Mouse (Mus musculus): Measurements from ENCODE around the gene Tmem238. TPM values are rescaled to one million over a fixed set of nuclear protein-coding genes. Genes with fewer than 3 reads are reported as not detected.

The Tmem238 gene
- polyA plus RNA-seq, 1 experiment from 2014 or later: 6.2 TPM

DNA sequence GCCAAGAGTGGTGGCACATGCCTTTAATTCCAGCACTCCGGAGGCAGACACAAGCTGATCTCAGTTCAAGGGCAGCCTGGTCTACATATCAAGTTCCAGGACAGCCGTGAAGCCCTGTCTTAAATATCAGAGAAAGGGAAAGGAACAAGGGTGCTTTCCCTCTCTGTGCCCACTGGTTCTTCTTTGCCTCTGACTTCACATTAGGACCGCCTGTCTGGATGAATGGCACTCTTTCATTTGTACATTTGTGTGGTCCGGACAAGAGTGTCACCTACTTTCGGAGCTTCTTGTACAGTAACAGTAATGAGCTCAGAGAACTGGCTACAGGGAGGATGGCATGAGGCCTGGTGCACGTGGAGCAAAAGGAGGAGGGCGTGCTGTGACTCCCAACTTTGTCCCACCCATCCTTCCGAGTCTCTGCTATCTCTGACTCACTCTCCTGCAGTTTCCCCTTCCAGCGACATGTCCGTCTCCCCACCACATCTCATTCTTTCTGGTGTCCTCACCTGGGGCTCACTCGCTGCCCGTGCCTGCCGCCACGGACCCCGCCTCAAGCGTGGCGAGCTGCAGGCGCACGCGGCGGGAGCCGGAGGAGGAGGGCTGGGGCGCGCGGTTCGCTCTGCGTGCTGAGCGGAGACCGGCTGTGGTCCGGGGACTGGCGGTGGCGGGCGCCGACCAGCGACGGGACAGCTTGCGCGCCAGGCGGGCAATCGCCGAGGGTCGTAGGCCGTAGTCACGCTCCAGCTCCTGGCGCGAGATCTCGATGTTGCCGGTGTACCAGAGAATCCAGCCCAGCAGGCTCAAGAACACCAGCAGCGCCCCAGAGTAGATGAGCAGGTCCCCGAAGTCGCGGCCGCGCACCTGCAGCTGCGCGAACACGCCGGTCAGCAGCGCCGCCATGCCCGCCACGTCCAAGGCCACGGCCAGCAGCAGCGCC lies 689 bp downstream of the Tmem238 start:
- Histone ChIP-seq H3K27ac (0 out of 2 replicates have a peak overlapping the region, but pooled peaks have one; percentile 57), H3K9me3 (no peaks in the 10 kb centered on the region), H3K27me3 (peaks cover 4% of the 10 kb centered on the region; the same call in 1 of the 2 replicates), H3K9ac (peak overlapping the region; percentile 74), H3K4me1 (peaks cover 6% of the 10 kb centered on the region), H3K4me3 (peak overlapping the region; percentile 52), H3K36me3 (peaks cover 2% of the 10 kb centered on the region), H3K4me2 (replicated peaks) (peak overlapping the region; percentile 92)
- ATAC-seq (ENCODE audit: insufficient number of reproducible peaks, insufficient read depth, low FRiP score, low TSS enrichment): 0 out of 2 replicates have a peak, but pooled peaks have one; percentile 48
- WGBS: 2% methylated on average over 62 of the region's 64 CpGs

DNA sequence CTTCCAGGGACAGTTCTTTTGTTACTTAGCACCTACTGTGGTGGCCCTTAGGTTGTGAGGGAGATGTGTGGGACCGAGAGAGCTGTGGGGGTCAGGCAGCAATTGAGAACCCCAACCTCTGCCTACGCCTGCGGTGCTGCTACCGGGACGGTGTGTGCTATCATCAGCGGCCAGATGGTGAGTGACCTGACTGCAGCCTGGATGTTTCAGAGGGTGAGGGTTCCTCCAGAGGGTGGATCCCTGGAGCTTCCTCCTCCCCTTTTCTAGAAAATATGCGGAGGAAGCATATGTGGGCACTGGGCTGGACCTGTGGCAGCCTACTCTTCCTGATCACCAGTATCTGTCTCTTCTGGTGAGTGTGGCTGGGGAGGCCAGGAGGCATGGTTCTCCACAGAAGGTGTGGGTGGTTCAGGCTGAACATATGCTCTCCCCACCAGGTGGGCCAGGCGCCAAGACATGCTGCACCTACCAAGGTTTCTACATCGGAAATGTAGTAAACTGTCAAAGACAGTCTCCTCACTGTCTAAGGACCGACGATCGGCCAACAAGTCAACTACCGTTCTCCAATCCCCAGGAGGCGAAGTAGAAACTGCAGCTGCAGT lies 5.7 kb downstream of the Tmem238 start:
- Histone ChIP-seq H3K27ac (no peak overlapping the region), H3K27me3 (peaks cover 10% of the 10 kb centered on the region), H3K4me1 (0 out of 2 replicates have a peak, but pooled peaks cover 5% of the 10 kb centered on the region), H3K9ac (no peak overlapping the region), H3K9me3 (no peaks in the 10 kb centered on the region), H3K4me2 (replicated peaks) (no peak overlapping the region), H3K36me3 (no peaks in the 10 kb centered on the region), H3K4me3 (no peak overlapping the region)
- 85% methylated on average over 14 of the region's 14 CpGs for WGBS
- ATAC-seq (ENCODE audit: insufficient number of reproducible peaks, insufficient read depth, low FRiP score, low TSS enrichment): no peak

DNA sequence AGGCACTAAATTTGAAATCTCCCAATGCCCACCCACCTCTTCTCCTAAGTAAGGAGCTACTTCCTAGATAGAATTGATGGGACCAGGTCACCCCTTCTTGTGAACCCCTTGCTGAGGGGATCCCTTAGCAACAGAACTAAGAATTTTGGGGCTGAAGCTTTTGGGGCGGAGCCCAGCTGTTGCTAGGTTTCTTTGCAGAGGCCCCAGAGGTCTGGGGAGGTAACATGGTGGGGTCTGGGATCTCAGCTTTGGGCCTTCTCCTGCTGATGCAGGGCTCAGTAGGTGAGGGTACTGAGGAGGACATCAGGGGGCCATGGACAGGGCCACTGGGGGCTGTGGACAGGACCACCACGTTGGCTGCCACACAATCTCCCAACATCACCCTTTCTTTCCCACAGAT lies 6.7 kb downstream of the Tmem238 start, which contains the start of the genes Il11 and Tmem190:
Gene Il11, minus strand, starts transcription at position 101 of the 400 bp plus-strand sequence.
Gene Tmem190, plus strand, starts transcription at position 179 of the 400 bp plus-strand sequence.
- Histone ChIP-seq H3K36me3 (no peaks in the 10 kb centered on the region), H3K4me1 (0 out of 2 replicates have a peak, but pooled peaks cover 5% of the 10 kb centered on the region), H3K4me2 (replicated peaks) (no peak within 1 kb of the TSS), H3K27ac (no peak within 1 kb of the TSS), H3K27me3 (peaks cover 20% of the 10 kb centered on the region), H3K9ac (no peak within 1 kb of the TSS), H3K4me3 (no peak within 1 kb of the TSS), H3K9me3 (no peaks in the 10 kb centered on the region)
- 78% methylated on average over 2 of the region's 2 CpGs for WGBS
- ATAC-seq (ENCODE audit: insufficient number of reproducible peaks, insufficient read depth, low FRiP score, low TSS enrichment): no peak

DNA sequence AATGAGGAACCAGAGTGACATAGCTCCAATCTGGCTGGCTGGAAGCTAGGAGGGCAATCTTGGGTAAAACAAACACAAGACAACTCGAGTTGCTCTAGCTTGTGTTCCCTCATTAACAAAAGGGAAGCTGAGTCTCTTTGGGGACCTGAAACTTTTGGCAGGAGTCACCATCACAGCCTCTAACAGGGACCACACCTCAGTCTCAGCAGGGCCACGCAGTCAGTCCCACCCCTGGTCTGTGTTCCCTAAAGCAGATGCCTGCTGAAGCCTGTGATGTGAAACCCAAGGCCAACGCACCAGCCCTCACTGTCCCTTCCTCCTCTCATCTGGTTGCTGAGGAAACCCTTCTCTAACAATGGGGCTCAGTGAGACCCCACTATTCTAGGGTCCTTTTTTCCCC lies 7.3 kb downstream of the Tmem238 start:
- no peak for ATAC-seq (ENCODE audit: insufficient number of reproducible peaks, insufficient read depth, low FRiP score, low TSS enrichment)

DNA sequence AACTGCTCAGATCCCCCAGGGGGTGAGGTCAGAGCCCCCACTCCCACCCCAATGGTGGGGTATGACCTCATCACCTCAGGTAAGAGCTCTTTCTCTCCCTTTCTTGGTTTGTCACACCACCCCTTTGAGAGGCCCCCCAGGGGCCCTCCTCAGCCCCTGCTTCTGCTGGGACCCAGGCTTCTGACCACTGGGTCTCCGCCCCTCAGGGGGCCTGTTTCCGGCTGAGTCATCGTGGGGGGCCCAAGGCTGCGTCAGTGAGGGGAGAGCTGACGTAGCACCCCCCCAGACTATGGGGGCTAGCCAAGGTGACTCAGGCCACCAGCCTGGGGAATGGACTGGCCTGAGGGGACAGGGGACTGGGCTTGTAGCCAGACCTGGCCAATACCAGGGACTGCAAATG lies 9.5 kb downstream of the Tmem238 start:
- H3K4me2 ChIP-seq (replicated peaks): no peak overlapping the region
- no peak overlapping the region for H3K27ac ChIP-seq
- H3K36me3 ChIP-seq: no peaks in the 10 kb centered on the region
- no peaks in the 10 kb centered on the region for H3K9me3 ChIP-seq
- no peak for ATAC-seq (ENCODE audit: insufficient number of reproducible peaks, insufficient read depth, low FRiP score, low TSS enrichment)
- no peak overlapping the region for H3K4me3 ChIP-seq
- H3K27me3 ChIP-seq: peaks cover 48% of the 10 kb centered on the region
- WGBS: 22% methylated on average over 5 of the region's 5 CpGs
- H3K4me1 ChIP-seq: peaks cover 14% of the 10 kb centered on the region; the same call in 1 of the 2 replicates
- no peak overlapping the region for H3K9ac ChIP-seq

More for the DNA sequence above, 7.3 kb downstream of the Tmem238 start:
- 44% methylated on average over 3 of the region's 3 CpGs for WGBS
- no peak overlapping the region for H3K4me2 ChIP-seq (replicated peaks)
- no peaks in the 10 kb centered on the region for H3K9me3 ChIP-seq
- no peak overlapping the region for H3K27ac ChIP-seq
- peaks cover 11% of the 10 kb centered on the region; the same call in 1 of the 2 replicates for H3K4me1 ChIP-seq
- peaks cover 26% of the 10 kb centered on the region for H3K27me3 ChIP-seq
- H3K4me3 ChIP-seq: no peak overlapping the region
- no peaks in the 10 kb centered on the region for H3K36me3 ChIP-seq
- no peak overlapping the region for H3K9ac ChIP-seq

DNA sequence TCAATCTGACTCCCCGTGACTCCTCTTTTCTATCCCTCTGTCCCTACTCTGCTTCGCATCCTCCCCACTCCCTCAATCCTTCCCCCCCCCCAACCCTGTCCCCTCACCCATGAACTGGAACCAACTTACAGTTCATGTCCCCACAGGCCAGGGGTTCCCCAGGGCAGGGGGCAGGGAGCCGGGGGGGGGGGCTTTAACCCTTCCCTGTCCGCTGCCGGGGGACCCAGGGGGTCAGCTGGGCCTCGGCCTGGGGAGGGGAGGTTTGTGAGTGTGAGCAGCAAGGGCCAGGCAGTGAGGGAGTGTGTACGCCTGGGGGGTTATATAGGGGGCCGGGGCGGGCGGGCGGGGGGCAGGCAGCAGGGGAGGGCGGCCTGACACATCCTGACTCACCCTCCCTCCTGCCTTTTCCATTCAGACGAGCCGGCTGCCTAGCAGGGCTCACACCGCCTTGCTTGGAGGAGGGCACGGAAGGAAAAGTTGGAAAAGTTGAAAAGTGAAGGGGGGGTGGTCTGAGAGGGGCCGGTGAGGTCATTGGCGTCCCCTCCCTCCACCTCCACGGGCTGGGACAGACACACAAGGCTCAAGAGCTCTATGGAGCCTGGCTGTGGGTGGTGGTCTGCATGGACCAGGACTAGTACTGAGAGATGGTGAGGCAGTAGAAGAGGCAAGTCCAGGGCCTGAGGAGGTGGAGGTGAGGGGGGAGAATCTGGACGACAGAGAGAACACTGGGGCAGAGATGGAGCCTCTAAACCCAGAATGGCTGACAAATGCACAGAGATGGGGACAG lies 11.4 kb downstream of the Tmem238 start:
- Histone ChIP-seq H3K9ac (peak overlapping the region; percentile 7; the same call in 1 of the 2 replicates), H3K4me3 (no peak overlapping the region), H3K27ac (no peak overlapping the region), H3K4me2 (replicated peaks) (peak overlapping the region; percentile 46; the same call in 1 of the 2 replicates), H3K4me1 (peaks cover 14% of the 10 kb centered on the region; the same call in 1 of the 2 replicates), H3K27me3 (peaks cover 49% of the 10 kb centered on the region), H3K9me3 (no peaks in the 10 kb centered on the region), H3K36me3 (no peaks in the 10 kb centered on the region)
- no peak for ATAC-seq (ENCODE audit: insufficient number of reproducible peaks, insufficient read depth, low FRiP score, low TSS enrichment)
- whole genome bisulfite sequencing: 4% methylated on average over 18 of the region's 20 CpGs

DNA sequence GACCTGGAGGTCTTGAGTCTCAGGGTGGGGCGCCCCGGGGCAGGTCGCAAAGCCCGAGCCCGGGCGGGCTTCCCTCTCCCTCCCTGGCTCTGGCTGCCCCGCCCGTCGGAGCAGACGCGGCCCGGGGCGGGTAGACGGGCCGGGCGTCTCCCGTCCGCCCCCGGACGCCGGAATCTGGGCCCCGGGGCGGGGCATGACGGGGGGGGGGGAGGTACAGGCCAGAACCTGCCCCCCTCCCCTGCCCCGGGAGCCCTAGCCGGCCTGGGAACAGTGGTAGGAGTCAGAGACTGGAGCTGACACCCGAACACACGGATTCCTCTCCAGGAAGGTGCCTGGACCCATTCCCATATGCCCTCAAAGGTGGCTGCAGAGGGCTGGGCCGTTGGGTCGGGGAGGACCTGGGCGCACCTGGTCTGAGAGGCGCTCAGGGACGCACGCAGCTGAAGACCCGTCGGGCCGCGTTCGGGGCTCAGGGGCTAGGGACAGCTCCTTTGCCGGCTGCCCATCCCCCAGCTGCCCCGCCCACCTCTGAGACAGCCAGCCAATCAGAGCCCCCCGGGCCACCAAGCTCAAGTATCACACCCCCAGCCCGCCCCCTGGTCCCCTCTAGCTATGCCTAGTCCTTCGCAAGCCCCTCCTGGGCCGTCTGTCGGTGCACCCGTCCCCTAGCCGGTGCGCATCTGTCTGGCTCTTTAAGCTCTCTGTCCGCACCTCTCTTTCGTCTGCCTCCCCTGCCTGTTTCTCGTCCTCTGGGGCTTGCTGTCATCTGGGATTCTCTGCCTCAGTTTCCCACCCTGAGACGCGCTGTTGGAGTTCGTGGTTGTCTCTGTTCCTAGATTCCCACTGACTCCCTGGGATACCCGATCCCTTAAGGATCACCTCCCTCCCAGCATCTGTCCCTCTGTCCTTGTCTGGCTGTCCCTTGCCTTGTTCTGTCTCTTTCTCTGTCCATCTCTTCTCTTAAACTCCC lies 12.3 kb downstream of the Tmem238 start:
- 1% methylated on average over 38 of the region's 56 CpGs for WGBS
- Histone ChIP-seq H3K9me3 (no peaks in the 10 kb centered on the region), H3K4me3 (peak overlapping the region; percentile 30), H3K27ac (no peak overlapping the region; the same call in 1 of the 2 replicates), H3K4me1 (peaks cover 14% of the 10 kb centered on the region; the same call in 1 of the 2 replicates), H3K9ac (peak overlapping the region; percentile 7; the same call in 1 of the 2 replicates), H3K36me3 (no peaks in the 10 kb centered on the region), H3K27me3 (peaks cover 49% of the 10 kb centered on the region), H3K4me2 (replicated peaks) (peak overlapping the region; percentile 46)
- ATAC-seq (ENCODE audit: insufficient number of reproducible peaks, insufficient read depth, low FRiP score, low TSS enrichment): peak; percentile 62; the same call in 1 of the 2 replicates

DNA sequence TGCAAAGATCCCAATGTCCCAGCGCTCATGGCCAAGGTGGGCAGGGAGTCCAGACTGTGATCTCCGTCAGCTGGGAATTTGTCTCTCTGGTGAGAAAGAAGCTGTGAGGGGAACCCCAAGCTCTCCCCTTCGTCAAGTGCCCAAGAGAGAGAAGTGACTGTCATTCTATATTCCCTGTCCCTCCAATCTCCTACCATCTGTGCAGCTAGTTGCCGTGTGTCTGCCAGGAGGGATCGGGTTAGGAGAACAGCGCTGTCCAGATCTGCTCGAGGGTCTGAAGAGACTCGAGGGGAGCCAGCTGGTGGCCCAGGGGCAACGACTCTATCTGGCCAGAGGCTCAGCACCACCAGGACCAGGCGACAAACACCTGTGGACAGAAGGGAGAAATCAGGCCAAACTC lies 13.3 kb downstream of the Tmem238 start:
- peaks cover 49% of the 10 kb centered on the region for H3K27me3 ChIP-seq
- H3K4me3 ChIP-seq: no peak overlapping the region
- no peak overlapping the region for H3K9ac ChIP-seq
- no peak overlapping the region for H3K27ac ChIP-seq
- peaks cover 14% of the 10 kb centered on the region; the same call in 1 of the 2 replicates for H3K4me1 ChIP-seq
- no peak for ATAC-seq (ENCODE audit: insufficient number of reproducible peaks, insufficient read depth, low FRiP score, low TSS enrichment)
- WGBS: 46% methylated on average over 10 of the region's 10 CpGs
- no peaks in the 10 kb centered on the region for H3K9me3 ChIP-seq
- H3K36me3 ChIP-seq: no peaks in the 10 kb centered on the region
- no peak overlapping the region for H3K4me2 ChIP-seq (replicated peaks)

DNA sequence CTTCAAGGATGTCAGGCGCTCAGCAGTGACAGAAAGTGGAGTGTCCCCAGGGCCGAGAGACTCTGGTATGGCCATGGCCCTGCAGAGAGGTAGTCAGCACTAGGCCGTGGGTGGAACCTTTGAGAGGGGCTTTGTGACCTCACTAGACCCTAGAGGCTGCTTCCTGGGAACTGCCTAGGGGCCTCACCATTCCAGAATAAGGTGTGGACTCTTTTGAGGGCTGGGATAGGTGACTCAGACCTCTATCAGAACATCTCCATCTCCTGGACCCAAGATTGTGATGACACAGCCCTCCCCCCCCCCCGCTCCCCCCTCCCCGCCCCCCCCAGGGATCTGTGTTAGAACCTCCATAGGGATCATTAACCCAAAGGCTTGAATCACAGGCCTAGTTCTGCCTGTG lies 18.3 kb downstream of the Tmem238 start, which contains the start of gene Fam71e2:
Gene Fam71e2, minus strand, starts transcription at position 101 of the 400 bp plus-strand sequence.
- peaks cover 13% of the 10 kb centered on the region for H3K27me3 ChIP-seq
- no peak within 1 kb of the TSS for H3K4me2 ChIP-seq (replicated peaks)
- no peaks in the 10 kb centered on the region for H3K4me1 ChIP-seq
- no peaks in the 10 kb centered on the region for H3K36me3 ChIP-seq
- WGBS: 61% methylated on average over 5 of the region's 5 CpGs
- ATAC-seq (ENCODE audit: insufficient number of reproducible peaks, insufficient read depth, low FRiP score, low TSS enrichment): no peak
- no peaks in the 10 kb centered on the region for H3K9me3 ChIP-seq
- H3K9ac ChIP-seq: no peak within 1 kb of the TSS
- H3K4me3 ChIP-seq: no peak within 1 kb of the TSS
- no peak within 1 kb of the TSS for H3K27ac ChIP-seq

Data from embryonic facial prominence, embryonic 12.5 days (tissue).